Mouse (Mus musculus) CH12.LX (cell line): ENCODE results near the gene Gm3173. TPM values are rescaled to one million over a fixed set of nuclear protein-coding genes. Genes with fewer than 3 reads are reported as not detected.
"Not testable (repeated sequence)": the region's sequence is repeated elsewhere in the genome, so short reads cannot be mapped to it uniquely, and the experiment has no call there.

Experiments used
- DNase-seq: peaks from one replicate; pipeline ENCODE4 v3.0.0-alpha.2; 2013; ENCODE audit errors: extremely low read depth
- H3K27ac ChIP-seq: 2 replicates; pipeline ENCODE4 v1.5.1; 2012; ENCODE audit warnings: low read depth, mild to moderate bottlenecking, control low read depth, moderate library complexity; ENCODE audit not compliant: insufficient read depth
- H3K27me3 ChIP-seq: replicated peaks from 2 replicates; pipeline ENCODE3; 2012; ENCODE audit warnings: inconsistent platforms
- H3K36me3 ChIP-seq, 2 experiments: replicated peaks in 1 of 2; 2 replicates each; pipeline versions ENCODE3 to v1.6.1; 2012; ENCODE audit warnings: inconsistent platforms in 1 of 2, low read length in 1 of 2, mild to moderate bottlenecking in 1 of 2, mixed read lengths in 1 of 2, moderate library complexity in 1 of 2; ENCODE audit not compliant: control insufficient read depth in 1 of 2, insufficient read depth in 1 of 2
- H3K4me1 ChIP-seq, 2 experiments: 2 replicates each; pipeline ENCODE4 v1.6.1; 2012; ENCODE audit warnings: inconsistent platforms in 1 of 2, moderate library complexity in 1 of 2; ENCODE audit not compliant: insufficient read depth in 2 of 2, control insufficient read depth in 1 of 2
- H3K4me2 ChIP-seq: 2 replicates; pipeline ENCODE4 v1.6.1; 2012; ENCODE audit warnings: low read depth, mild to moderate bottlenecking, control low read depth; ENCODE audit not compliant: poor library complexity, insufficient read depth, severe bottlenecking
- H3K4me3 ChIP-seq, 3 experiments: fragments of 150-350 bp in 1 of 3; sonication (generic) in 1 of 3; replicated peaks in 1 of 3; 2 replicates each; pipeline versions ENCODE3 to v1.5.1; 2011 to 2012; ENCODE audit warnings: low read depth in 2 of 3, low read length in 2 of 3, mild to moderate bottlenecking in 2 of 3, moderate library complexity in 2 of 3, control low read depth in 1 of 3, improper control_type of control experiment in 1 of 3, inconsistent platforms in 1 of 3, mixed read lengths in 1 of 3; ENCODE audit not compliant: poor library complexity in 1 of 3
- H3K79me2 ChIP-seq: replicated peaks from 2 replicates; pipeline ENCODE4 v1.6.1; 2012; ENCODE audit warnings: mild to moderate bottlenecking, moderate library complexity; ENCODE audit not compliant: control insufficient read depth, poor library complexity, insufficient read depth, severe bottlenecking; ENCODE audit errors: extremely low read depth
- H3K9ac ChIP-seq: 2 replicates; pipeline ENCODE4 v1.6.1; 2012; ENCODE audit warnings: low read depth, mild to moderate bottlenecking, control low read depth, moderate library complexity; ENCODE audit not compliant: insufficient read depth
- H3K9me3 ChIP-seq: replicated peaks from 2 replicates; pipeline ENCODE3; 2012; ENCODE audit warnings: low read length, inconsistent platforms, mixed read lengths
- dilution Hi-C: fragments of 300-500 bp; cut with MboI; formaldehyde crosslinking; loops from 2 replicates; pipeline ENCODE4 v1.14.3; 2020; ENCODE audit warnings: low sequenced_read_pairs; ENCODE audit not compliant: extremely low pct_unique_long_range_greater_than_20kb, extremely low pct_ligation_motif_present
- in situ Hi-C: fragments of 300-500 bp; cut with MboI; formaldehyde crosslinking; loops from 3 replicates; pipeline ENCODE4 v1.14.3; 2019; ENCODE audit warnings: low sequenced_read_pairs, low pct_ligation_motif_present, low pct_unique_long_range_greater_than_20kb, mixed read lengths
- polyA plus RNA-seq: library from polyadenylated mRNA; unstranded; fragments of >175 nt; gene quantifications from 2 replicates; pipeline ENCODE4 v1.2.1, GENCODE M21; 2012; ENCODE audit warnings: low read depth; ENCODE audit not compliant: insufficient read length
- total RNA-seq, 2 experiments: library from RNA; depleted of rRNA; stranded (reverse); fragments of 300-350 nt in 1 of 2; fragments of >200 nt in 1 of 2; gene quantifications; 2 replicates each; pipeline ENCODE4 v1.2.3; 2012 to 2014

Gene Gm3173
- total and polyA plus RNA-seq, 3 experiments: not detected

- DNase-seq, H3K9ac ChIP-seq, H3K4me3 ChIP-seq, H3K4me1 ChIP-seq, H3K36me3 ChIP-seq, H3K79me2 ChIP-seq, in situ Hi-C loops, H3K4me2 ChIP-seq, H3K27ac ChIP-seq, H3K27me3 ChIP-seq, H3K9me3 ChIP-seq, dilution Hi-C loops: not testable (repeated sequence)
Observed at GRCm38 (mm10) chr14:4555105-4555504, 124.3 kb downstream of the Gm3173 start, which contains the start of gene Gm3047. Gm3047 (plus strand) TSS chr14:4555405.

Other genes with a start within 250 kb of the Gm3173 start
- gene Gm2974, start 248.4 kb upstream of the Gm3173 start, total RNA-seq (2012; rRNA removed): not detected in 2 replicates
- not detected in 2 replicates for gene Gm2974, start 248.4 kb upstream of the Gm3173 start, total RNA-seq (2014; rRNA removed)
- gene Gm2974, start 248.4 kb upstream of the Gm3173 start, polyA plus RNA-seq: not detected in 2 replicates
- not detected in 2 replicates for gene Gm3138, start 181.4 kb upstream of the Gm3173 start, total RNA-seq (2012; rRNA removed)
- gene Gm3138, start 181.4 kb upstream of the Gm3173 start, total RNA-seq (2014; rRNA removed): not detected in 2 replicates
- gene Gm3138, start 181.4 kb upstream of the Gm3173 start, polyA plus RNA-seq: not detected in 2 replicates
- gene Gm3149, start 113.7 kb upstream of the Gm3173 start, total RNA-seq (2012; rRNA removed): not detected in 2 replicates
- not detected in 2 replicates for gene Gm3149, start 113.7 kb upstream of the Gm3173 start, total RNA-seq (2014; rRNA removed)
- gene Gm3149, start 113.7 kb upstream of the Gm3173 start, polyA plus RNA-seq: not detected in 2 replicates
- gene 2610042L04Rik, start 96.2 kb upstream of the Gm3173 start, total RNA-seq (2012; rRNA removed): not detected in 2 replicates
- gene 2610042L04Rik, start 96.2 kb upstream of the Gm3173 start, total RNA-seq (2014; rRNA removed): not detected in 2 replicates
- not detected in 2 replicates for gene 2610042L04Rik, start 96.2 kb upstream of the Gm3173 start, polyA plus RNA-seq
- not detected in 2 replicates for gene Gm3159, start 33.5 kb upstream of the Gm3173 start, total RNA-seq (2012; rRNA removed)
- gene Gm3159, start 33.5 kb upstream of the Gm3173 start, total RNA-seq (2014; rRNA removed): not detected in 2 replicates
- not detected in 2 replicates for gene Gm3159, start 33.5 kb upstream of the Gm3173 start, polyA plus RNA-seq
- not detected in 2 replicates for gene Gm3164, start 15.5 kb upstream of the Gm3173 start, total RNA-seq (2012; rRNA removed)
- gene Gm3164, start 15.5 kb upstream of the Gm3173 start, total RNA-seq (2014; rRNA removed): not detected in 2 replicates
- not detected in 2 replicates for gene Gm3164, start 15.5 kb upstream of the Gm3173 start, polyA plus RNA-seq
- gene Gm3182, start 50.8 kb downstream of the Gm3173 start, total RNA-seq (2012; rRNA removed): not detected in 2 replicates
- not detected in 2 replicates for gene Gm3182, start 50.8 kb downstream of the Gm3173 start, total RNA-seq (2014; rRNA removed)
- gene Gm3182, start 50.8 kb downstream of the Gm3173 start, polyA plus RNA-seq: not detected in 2 replicates
- gene Gm3047, start 124.4 kb downstream of the Gm3173 start, total RNA-seq (2012; rRNA removed): not detected in 2 replicates
- not detected in 2 replicates for gene Gm3047, start 124.4 kb downstream of the Gm3173 start, total RNA-seq (2014; rRNA removed)
- not detected in 2 replicates for gene Gm3047, start 124.4 kb downstream of the Gm3173 start, polyA plus RNA-seq
- not detected in 2 replicates for gene Gm8159, start 201.4 kb downstream of the Gm3173 start, total RNA-seq (2012; rRNA removed)
- not detected in 2 replicates for gene Gm8159, start 201.4 kb downstream of the Gm3173 start, total RNA-seq (2014; rRNA removed)
- not detected in 2 replicates for gene Gm8159, start 201.4 kb downstream of the Gm3173 start, polyA plus RNA-seq
- not detected in 2 replicates for gene Gm3239, start 233.2 kb downstream of the Gm3173 start, total RNA-seq (2012; rRNA removed)
- not detected in 2 replicates for gene Gm3239, start 233.2 kb downstream of the Gm3173 start, total RNA-seq (2014; rRNA removed)
- gene Gm3239, start 233.2 kb downstream of the Gm3173 start, polyA plus RNA-seq: not detected in 2 replicates